Mouse (Mus musculus) embryonic facial prominence, embryonic 10.5 days (tissue): Measurements from ENCODE around the gene Aamdc. TPM values are rescaled to one million over a fixed set of nuclear protein-coding genes. Genes with fewer than 3 reads are reported as not detected.
A peak's percentile ranks its signal among the peaks of the same experiment; 100 is the strongest.

Experiments
- DNase-seq: peaks from one replicate; pipeline ENCODE4 v3.0.0-alpha.2; 2017; ENCODE audit warnings: low spot score
- H3K27ac ChIP-seq: fragments of 300-500 bp; sonication (generic); replicated peaks from 2 replicates; pipeline ENCODE4 v1.5.1; 2016; ENCODE audit warnings: mild to moderate bottlenecking
- H3K27me3 ChIP-seq: fragments of 300-500 bp; sonication (generic); replicated peaks from 2 replicates; pipeline ENCODE4 v1.6.1; 2016; ENCODE audit warnings: low read depth, mild to moderate bottlenecking; ENCODE audit not compliant: poor library complexity, severe bottlenecking
- H3K36me3 ChIP-seq: fragments of 300-500 bp; sonication (generic); replicated peaks from 2 replicates; pipeline ENCODE4 v1.6.1; 2016; ENCODE audit warnings: mild to moderate bottlenecking, moderate library complexity
- H3K4me1 ChIP-seq: fragments of 300-500 bp; sonication (generic); 2 replicates; pipeline ENCODE4 v1.6.1; 2016
- H3K4me3 ChIP-seq: fragments of 300-500 bp; sonication (generic); 2 replicates; pipeline ENCODE4 v1.5.1; 2016; ENCODE audit warnings: mild to moderate bottlenecking, moderate library complexity
- H3K9me3 ChIP-seq: fragments of 300-500 bp; sonication (generic); 2 replicates; pipeline ENCODE4 v1.6.1; 2016; ENCODE audit warnings: mild to moderate bottlenecking
- WGBS: fragments of 180-500 bp; shearing (Covaris S2); methylation state at CpG from one replicate; pipeline ENCODE4 v1.1.7; 2016; 5-methylcytosine and 5-hydroxymethylcytosine counted together
- polyA plus RNA-seq: library from polyadenylated mRNA; unstranded; fragments of >200 nt; fragmentation: Nextera tagmentation; extraction: Ambion mirVana; gene quantifications from 2 replicates; pipeline ENCODE4 v1.2.1, GENCODE M21; 2016

Gene Aamdc
- 35.9 and 38.0 TPM in 2 replicates for polyA plus RNA-seq

DNA sequence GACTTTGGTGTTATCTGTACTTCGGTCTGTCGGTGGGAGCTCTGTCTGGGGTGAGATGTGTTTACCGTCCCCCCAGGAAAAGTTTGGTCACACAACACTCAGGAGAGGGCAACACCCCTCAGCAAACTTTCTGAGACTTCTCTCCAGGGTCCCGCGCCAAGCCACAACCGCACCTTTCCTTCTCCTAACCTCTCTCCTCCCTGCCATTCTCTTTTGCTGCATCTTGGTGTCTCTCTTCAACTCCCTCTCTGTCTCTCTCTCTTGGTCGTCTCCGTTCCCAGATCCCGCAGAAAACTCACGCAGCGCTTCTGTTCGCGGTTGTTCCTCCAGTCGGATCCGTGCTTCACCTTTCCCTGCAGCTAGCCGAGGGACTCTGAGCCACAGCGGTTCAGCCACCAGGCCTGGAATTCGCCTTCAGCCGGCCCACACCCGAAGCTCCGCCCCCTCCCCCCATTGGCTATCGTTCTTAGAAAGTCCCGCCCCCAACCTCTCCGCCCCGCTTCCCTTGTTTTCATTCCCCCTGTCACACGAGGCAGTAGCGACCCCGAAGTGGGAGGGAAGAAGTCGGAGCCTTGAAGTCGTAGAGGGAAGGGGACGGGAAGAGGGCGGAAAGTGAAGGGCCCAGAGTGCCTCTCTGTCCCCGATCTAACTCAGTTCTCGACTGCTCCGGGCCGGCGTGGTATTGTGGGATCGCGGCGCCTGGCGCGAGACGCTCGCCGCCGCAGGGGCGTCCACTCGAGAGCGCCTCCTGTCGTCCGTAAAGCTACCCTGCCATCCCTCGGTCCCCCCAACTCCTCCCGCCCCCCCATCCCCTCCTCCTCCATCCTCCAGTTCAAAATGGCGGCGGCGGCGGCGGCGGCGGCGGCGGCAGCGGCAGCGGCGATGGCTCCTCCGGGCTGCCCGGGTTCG is at the start of gene Aamdc, which contains the start of gene Rsf1:
Gene Aamdc (minus strand): TSS at position 431 of the 909 bp plus-strand sequence.
Gene Rsf1 (plus strand): TSS at position 823 of the 909 bp plus-strand sequence.
- DNase-seq = peak; percentile 97
- Histone ChIP-seq H3K4me3 (peak within 1 kb of the TSS; percentile 99), H3K27me3 (no peaks in the 10 kb centered on the region), H3K9me3 (no peaks in the 10 kb centered on the region), H3K36me3 (peaks cover under 1% of the 10 kb centered on the region; the same call in 1 of the 2 replicates), H3K4me1 (peaks cover 14% of the 10 kb centered on the region), H3K27ac (peak within 1 kb of the TSS; percentile 99)
- 1% methylated on average over 67 of the region's 68 CpGs for WGBS

- no peak for DNase-seq
- no peaks in the 10 kb centered on the region for H3K9me3 ChIP-seq
- H3K27ac ChIP-seq = no peak overlapping the region
- H3K4me1 ChIP-seq = no peaks in the 10 kb centered on the region
- peaks cover 18% of the 10 kb centered on the region for H3K36me3 ChIP-seq
- H3K27me3 ChIP-seq = no peaks in the 10 kb centered on the region
- H3K4me3 ChIP-seq = no peak overlapping the region
Measured at GRCm38 (mm10) chr7:97623402-97623801, 44.1 kb upstream of the Aamdc start.

- WGBS = 98% methylated on average over 1 of the region's 1 CpGs
- Histone ChIP-seq H3K4me3 (no peak overlapping the region), H3K9me3 (no peaks in the 10 kb centered on the region), H3K4me1 (no peaks in the 10 kb centered on the region), H3K27ac (no peak overlapping the region), H3K27me3 (no peaks in the 10 kb centered on the region), H3K36me3 (peaks cover 25% of the 10 kb centered on the region)
- no peak for DNase-seq
Measured at GRCm38 (mm10) chr7:97622676-97623075, 43.4 kb upstream of the Aamdc start.

DNA sequence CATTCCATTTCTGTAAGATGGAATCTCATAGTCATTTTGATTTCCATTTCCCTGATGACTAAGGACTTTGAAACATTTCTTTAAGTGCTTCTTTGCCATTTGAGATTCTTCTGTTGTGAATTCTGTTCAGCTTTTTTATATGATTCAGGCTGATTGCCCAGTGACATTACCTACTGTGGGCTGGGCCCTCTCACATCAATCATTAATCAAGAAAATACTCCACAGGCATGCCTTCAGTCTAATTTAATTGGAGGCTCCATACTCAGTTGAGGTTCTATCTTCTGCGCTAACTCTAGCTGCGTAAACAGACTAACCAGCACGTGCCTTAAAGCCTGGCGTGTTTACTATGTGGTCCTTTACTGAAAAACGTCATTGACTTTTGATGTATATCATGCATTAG is 42.0 kb upstream of the Aamdc start:
- Histone ChIP-seq H3K27me3 (no peaks in the 10 kb centered on the region), H3K4me1 (no peaks in the 10 kb centered on the region), H3K4me3 (no peak overlapping the region), H3K27ac (no peak overlapping the region), H3K36me3 (peaks cover 34% of the 10 kb centered on the region), H3K9me3 (no peaks in the 10 kb centered on the region)
- no peak for DNase-seq
- WGBS = 93% methylated on average over 5 of the region's 5 CpGs

- no peaks in the 10 kb centered on the region for H3K4me1 ChIP-seq
- WGBS = 93% methylated on average over 2 of the region's 2 CpGs
- no peak overlapping the region for H3K27ac ChIP-seq
- no peaks in the 10 kb centered on the region for H3K27me3 ChIP-seq
- no peak for DNase-seq
- H3K9me3 ChIP-seq = no peaks in the 10 kb centered on the region
- peaks cover 25% of the 10 kb centered on the region for H3K36me3 ChIP-seq
- no peak overlapping the region for H3K4me3 ChIP-seq
Measured at GRCm38 (mm10) chr7:97598548-97598947, 19.3 kb upstream of the Aamdc start.

GRCm38 (mm10) chr7:97593535-97593934 is 14.2 kb upstream of the Aamdc start:
- 94% methylated on average over 2 of the region's 2 CpGs for WGBS
- no peaks in the 10 kb centered on the region for H3K27me3 ChIP-seq
- no peak overlapping the region for H3K27ac ChIP-seq
- peaks cover 45% of the 10 kb centered on the region for H3K36me3 ChIP-seq
- H3K4me1 ChIP-seq = peaks cover 19% of the 10 kb centered on the region
- no peaks in the 10 kb centered on the region for H3K9me3 ChIP-seq
- no peak for DNase-seq
- no peak overlapping the region for H3K4me3 ChIP-seq

GRCm38 (mm10) chr7:97592396-97592795 is 13.1 kb upstream of the Aamdc start:
- H3K27me3 ChIP-seq = no peaks in the 10 kb centered on the region
- peaks cover 45% of the 10 kb centered on the region for H3K36me3 ChIP-seq
- H3K9me3 ChIP-seq = no peaks in the 10 kb centered on the region
- no peak overlapping the region for H3K4me3 ChIP-seq
- no peak overlapping the region for H3K27ac ChIP-seq
- 91% methylated on average over 4 of the region's 4 CpGs for WGBS
- DNase-seq = no peak
- H3K4me1 ChIP-seq = peaks cover 19% of the 10 kb centered on the region

GRCm38 (mm10) chr7:97591336-97591735 is 12.0 kb upstream of the Aamdc start:
- Histone ChIP-seq H3K27ac (no peak overlapping the region), H3K9me3 (no peaks in the 10 kb centered on the region), H3K4me3 (no peak overlapping the region), H3K36me3 (peaks cover 45% of the 10 kb centered on the region), H3K27me3 (no peaks in the 10 kb centered on the region), H3K4me1 (peaks cover 19% of the 10 kb centered on the region)
- DNase-seq = no peak
- WGBS = 85% methylated on average over 6 of the region's 6 CpGs

- DNase-seq = no peak
- 53% methylated on average over 3 of the region's 3 CpGs for WGBS
Measured at GRCm38 (mm10) chr7:97590488-97590887, 11.2 kb upstream of the Aamdc start.

GRCm38 (mm10) chr7:97588506-97588905 is 9.2 kb upstream of the Aamdc start:
- Histone ChIP-seq H3K27me3 (no peaks in the 10 kb centered on the region), H3K9me3 (no peaks in the 10 kb centered on the region), H3K27ac (no peak overlapping the region), H3K4me1 (peaks cover 19% of the 10 kb centered on the region), H3K4me3 (no peak overlapping the region), H3K36me3 (peaks cover 29% of the 10 kb centered on the region)
- DNase-seq = no peak
- WGBS = 85% methylated on average over 5 of the region's 5 CpGs

More at GRCm38 (mm10) chr7:97590488-97590887, 11.2 kb upstream of the Aamdc start:
- Histone ChIP-seq H3K4me3 (no peak overlapping the region), H3K9me3 (no peaks in the 10 kb centered on the region), H3K36me3 (peaks cover 45% of the 10 kb centered on the region), H3K27ac (no peak overlapping the region), H3K4me1 (peaks cover 19% of the 10 kb centered on the region), H3K27me3 (no peaks in the 10 kb centered on the region)

- peak overlapping the region; percentile 99 for H3K27ac ChIP-seq
- H3K27me3 ChIP-seq = no peaks in the 10 kb centered on the region
- H3K36me3 ChIP-seq = no peaks in the 10 kb centered on the region
- H3K9me3 ChIP-seq = no peaks in the 10 kb centered on the region
- under 1% methylated on average over 11 of the region's 11 CpGs for WGBS
- peaks cover 14% of the 10 kb centered on the region for H3K4me1 ChIP-seq
- peak; percentile 90 for DNase-seq
- peak overlapping the region; percentile 99 for H3K4me3 ChIP-seq
Measured at GRCm38 (mm10) chr7:97580843-97581214, 1.5 kb upstream of the Aamdc start.

GRCm38 (mm10) chr7:97579976-97580842 is 912 bp upstream of the Aamdc start:
- Histone ChIP-seq H3K9me3 (no peaks in the 10 kb centered on the region), H3K4me1 (peaks cover 14% of the 10 kb centered on the region), H3K27me3 (no peaks in the 10 kb centered on the region), H3K4me3 (peak overlapping the region; percentile 99), H3K36me3 (no peaks in the 10 kb centered on the region), H3K27ac (peak overlapping the region; percentile 99)
- under 1% methylated on average over 64 of the region's 65 CpGs for WGBS
- peak; percentile 71 for DNase-seq
